Mouse (Mus musculus): ENCODE results near the gene Ptpre.
"Not testable (repeated sequence)": the region's sequence is repeated elsewhere in the genome, so short reads cannot be mapped to it uniquely, and the experiment has no call there.

The Ptpre gene

GRCm38 (mm10) chr7:135605002-135605803, 67.9 kb downstream of the Ptpre start:
- no peak for DNase-seq (ENCODE audit: low spot score in 2 of 2)

GRCm38 (mm10) chr7:135605804-135606072, 68.5 kb downstream of the Ptpre start:
- no peak for DNase-seq (ENCODE audit: low spot score in 2 of 2)

- DNase-seq (ENCODE audit: low spot score in 2 of 2): no peak
These were observed 70.9 kb downstream of the Ptpre start for GRCm38 (mm10) chr7:135608208-135608607.

- DNase-seq (ENCODE audit: low spot score in 2 of 2): no peak
These were observed 71.7 kb downstream of the Ptpre start for GRCm38 (mm10) chr7:135609028-135609427.

DNA sequence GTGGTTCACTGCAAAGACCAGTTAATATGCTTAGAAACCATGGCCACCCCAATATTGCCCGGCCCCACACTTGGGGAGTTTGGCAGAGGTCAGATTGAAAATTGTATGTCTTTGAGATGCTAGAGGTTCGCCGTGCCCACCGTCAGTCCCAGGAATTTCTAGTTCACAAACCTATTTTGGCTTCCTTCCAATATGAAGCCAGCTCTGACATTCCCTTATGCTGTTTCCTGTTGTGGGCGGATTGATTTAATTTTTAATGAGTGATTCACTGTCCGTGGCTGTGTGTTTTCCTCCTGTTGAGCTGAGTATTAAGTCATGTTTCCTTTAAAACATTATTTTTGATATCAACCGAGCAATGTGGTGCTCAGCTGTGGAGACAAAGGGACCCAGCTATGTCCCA, 72.4 kb downstream of the Ptpre start:
- no peak for DNase-seq (ENCODE audit: low spot score in 2 of 2)

GRCm38 (mm10) chr7:135612276-135612675, 75.0 kb downstream of the Ptpre start:
- no peak for DNase-seq (ENCODE audit: low spot score in 2 of 2)

DNA sequence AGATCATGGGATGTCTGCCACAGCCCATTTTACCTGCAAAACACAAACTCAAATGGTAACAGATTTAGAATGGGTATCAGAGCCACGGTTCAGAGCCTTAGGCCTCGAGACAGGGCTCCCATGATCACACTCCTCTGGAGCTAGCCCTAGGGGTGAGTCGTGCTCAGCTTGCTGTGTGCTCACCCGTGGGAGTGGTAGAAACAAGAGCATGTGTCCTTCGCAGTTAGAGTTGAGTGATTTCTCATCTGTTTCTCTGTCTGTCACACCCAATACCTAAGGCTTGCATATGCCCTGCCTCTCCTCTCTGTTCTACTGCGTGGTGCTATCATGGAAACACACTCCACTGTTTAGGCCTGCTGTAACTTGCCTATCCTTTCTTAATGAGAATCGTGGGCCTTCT, 75.5 kb downstream of the Ptpre start:
- no peak for DNase-seq (ENCODE audit: low spot score in 2 of 2)

DNA sequence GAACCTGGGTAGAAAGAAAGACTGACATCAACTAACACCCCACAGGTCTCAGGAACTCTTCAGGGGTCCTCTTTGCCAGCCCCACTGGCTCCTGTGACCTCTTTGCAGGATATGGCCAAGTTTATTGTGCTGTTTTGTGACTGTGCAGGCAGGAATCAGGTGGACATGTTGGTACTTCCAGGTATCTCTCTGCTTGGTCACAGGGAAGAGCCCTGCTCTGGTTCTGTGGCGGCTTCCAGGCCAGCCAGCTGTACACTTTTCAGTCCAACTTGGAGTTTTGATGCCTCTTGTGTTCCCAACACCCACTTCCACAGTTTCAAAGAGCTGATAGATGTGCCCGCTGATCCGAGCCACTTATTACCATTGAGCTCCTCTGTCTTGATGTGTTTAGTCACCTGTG, 76.1 kb downstream of the Ptpre start:
- DNase-seq (ENCODE audit: low spot score in 2 of 2): no peak

DNA sequence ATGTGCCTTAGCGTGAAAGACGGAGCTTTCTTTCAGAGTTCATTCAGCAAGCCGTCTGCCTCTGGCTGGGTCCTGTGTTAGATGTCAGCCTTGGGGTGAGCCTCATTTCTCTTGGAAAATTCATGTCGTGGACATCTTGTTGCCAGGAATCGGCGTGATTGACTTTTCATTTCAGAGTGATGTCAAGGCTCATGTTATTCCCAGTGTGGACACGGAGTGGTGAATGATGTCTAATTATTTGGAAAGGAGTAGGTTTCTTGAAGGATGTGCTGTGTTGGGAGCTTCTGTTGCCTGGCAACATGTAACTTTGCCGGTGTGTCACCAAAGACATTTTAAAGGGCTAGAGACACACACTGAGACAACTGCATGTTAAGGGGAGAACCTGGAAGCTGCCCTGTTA, 77.6 kb downstream of the Ptpre start:
- no peak for DNase-seq (ENCODE audit: low spot score in 2 of 2)

DNA sequence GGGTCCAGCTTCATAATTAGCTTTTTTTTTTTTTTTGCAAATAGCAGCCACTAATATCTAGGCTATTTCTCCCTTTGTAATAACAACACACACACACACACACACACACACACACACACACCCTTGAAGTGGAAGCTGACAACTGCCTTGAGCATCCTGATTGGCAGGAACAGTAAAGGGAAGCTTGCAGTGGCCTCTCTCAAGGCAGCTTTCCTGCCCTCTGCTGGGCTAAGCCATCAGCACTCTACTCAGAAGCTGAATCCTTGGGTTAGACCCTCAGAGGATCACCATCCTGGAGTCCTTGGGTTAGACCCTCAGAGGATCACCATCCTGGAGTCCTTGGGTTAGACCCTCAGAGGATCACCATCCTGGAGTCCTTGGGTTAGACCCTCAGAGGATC, 79.2 kb downstream of the Ptpre start:
- DNase-seq (ENCODE audit: low spot score in 2 of 2): not testable (repeated sequence)

DNA sequence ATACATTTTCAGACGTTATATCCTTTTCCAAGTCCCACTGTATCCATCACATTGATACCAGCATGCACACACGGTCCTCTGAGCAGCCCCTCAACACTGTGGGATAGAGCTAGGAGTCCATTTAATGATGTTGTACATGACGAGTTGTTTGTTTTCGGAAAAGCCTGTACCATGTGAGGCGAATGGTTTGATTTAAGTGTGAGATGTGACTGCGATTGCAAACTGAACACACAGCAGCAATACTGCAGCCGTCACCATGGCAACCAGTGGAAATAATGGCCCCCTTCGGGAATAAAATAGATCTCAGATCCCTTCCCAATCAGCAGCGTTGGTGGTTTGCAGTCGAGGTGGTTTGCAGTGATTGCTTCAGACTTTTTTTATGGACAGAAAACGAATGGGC, 80.5 kb downstream of the Ptpre start:
- DNase-seq (ENCODE audit: low spot score in 2 of 2): no peak

DNA sequence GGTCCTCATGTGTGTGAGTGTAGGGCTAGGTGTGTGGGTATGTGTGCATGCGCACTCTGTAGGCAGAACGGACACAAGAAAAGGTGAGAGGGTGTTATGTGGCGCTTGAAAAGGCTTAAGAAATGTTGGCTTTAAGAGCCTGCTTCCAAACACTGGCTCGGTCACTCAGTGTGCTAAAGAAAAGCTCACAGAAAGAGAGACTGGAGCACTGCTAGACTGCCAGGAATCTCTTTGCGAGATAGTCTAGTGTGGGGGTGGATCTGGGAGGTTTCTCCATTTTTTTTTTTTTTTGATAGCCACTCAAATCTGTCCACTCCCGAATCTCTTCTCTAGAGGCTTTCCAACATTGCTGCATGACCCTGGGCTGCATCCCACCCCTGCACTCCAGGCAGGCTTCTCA, 84.4 kb downstream of the Ptpre start:
- no peak for DNase-seq (ENCODE audit: low spot score in 2 of 2)

GRCm38 (mm10) chr7:135622241-135622640, 85.0 kb downstream of the Ptpre start:
- no peak for DNase-seq (ENCODE audit: low spot score in 2 of 2)

DNA sequence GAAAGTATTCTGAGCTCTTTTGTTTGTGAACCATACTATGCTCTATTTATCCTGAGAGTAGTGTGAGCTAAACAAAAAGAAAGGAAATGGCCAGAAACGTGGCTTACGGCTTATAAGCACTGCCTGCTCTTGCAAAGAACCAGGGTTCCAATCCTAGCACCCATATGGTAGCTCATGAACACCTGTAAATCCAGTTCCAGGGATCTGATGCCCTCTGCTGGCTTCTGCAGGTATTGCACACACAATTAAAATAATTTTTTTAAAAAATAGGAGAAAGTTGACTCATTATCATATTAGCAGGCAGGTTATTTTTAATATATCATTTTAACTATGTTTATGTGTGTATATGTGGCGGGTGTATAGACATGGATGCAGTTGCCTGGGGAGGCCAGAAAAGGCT, 87.6 kb downstream of the Ptpre start:
- DNase-seq (ENCODE audit: low spot score in 2 of 2): no peak

- no peak for DNase-seq (ENCODE audit: low spot score in 2 of 2)
These were observed 91.1 kb downstream of the Ptpre start for GRCm38 (mm10) chr7:135628363-135628762.

DNA sequence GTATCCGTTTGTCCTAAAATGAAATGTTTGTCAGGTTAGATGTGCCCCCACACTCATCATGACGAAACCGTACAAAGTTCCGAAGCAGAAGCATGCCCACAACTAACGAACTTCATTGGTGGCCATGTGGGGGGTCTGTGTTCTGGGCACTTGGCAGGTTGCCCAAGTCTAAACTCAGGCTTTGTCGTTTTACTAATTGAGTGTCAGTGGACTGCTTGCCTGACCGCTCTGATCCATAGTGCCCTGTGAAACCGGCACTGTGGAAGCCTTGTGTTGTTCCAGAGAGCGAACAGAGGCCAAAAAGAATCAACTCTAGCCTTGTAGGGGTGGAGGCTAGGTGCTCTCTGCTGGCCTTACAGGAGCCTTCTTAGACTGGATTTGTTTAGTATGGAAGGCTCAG, 91.7 kb downstream of the Ptpre start:
- DNase-seq (ENCODE audit: low spot score in 2 of 2): no peak

GRCm38 (mm10) chr7:135631776-135632552, 94.7 kb downstream of the Ptpre start:
- DNase-seq (ENCODE audit: low spot score in 2 of 2): peak; percentile 39 to 70

DNA sequence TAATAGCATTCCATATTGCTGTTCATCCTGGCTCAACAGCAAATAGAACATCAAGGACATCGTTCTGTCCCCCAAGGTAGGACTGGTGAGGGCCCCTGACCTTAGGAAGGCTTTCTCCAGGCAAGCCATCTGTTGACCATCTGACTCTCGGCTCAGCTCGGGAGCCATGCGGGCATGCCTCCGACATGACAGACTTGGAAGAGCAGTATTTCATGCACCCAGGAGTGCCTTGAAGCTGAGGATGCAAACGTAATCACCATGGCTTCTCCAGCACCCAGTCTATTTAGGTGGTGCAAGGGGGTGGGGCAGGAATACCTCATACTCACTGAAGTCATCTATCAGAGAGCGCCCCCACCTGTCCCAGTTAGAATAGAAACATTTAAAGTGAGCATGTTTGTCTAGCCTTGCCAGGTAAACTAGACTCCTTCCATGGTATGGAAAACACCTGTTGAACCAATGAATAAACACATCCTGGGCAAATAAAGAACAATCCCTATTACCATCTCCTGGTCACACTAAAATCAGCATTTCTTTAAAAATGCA, 95.5 kb downstream of the Ptpre start:
- DNase-seq (ENCODE audit: low spot score in 2 of 2): no peak

- DNase-seq (ENCODE audit: low spot score in 2 of 2): no peak
These were observed 97.8 kb downstream of the Ptpre start for GRCm38 (mm10) chr7:135634851-135635624.

DNA sequence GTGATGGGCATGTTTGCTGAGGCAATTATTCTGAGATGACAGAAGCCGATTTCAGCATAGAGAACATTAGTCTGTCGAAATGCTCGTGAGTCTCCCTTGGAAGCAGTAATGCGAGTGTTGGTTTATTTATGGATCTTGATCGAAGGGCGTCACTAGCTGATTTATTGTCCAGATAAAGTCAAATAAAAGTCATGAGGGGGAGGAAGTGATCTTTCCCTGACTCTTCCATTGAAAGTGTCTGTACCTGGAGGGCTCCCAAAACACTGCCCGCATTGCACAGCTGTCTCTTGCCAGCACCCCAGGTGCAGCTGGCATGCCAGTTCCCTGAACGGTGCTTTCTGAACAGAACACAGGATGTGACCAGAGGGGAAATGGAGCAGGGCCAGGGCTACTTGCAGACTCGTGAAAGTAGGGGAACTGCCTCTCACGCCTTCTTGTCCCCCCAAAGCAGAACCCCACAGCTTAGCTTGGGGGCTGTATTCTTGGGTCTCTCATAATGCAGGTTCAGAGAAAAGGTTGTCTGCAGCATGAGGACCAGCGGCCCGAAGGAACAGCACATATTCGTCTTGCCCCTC, 100.2 kb downstream of the Ptpre start:
- no peak for DNase-seq (ENCODE audit: low spot score in 2 of 2)

GRCm38 (mm10) chr7:135639361-135639760, 102.1 kb downstream of the Ptpre start:
- no peak for DNase-seq (ENCODE audit: low spot score in 2 of 2)

Measured in urinary bladder, postnatal 4 days (tissue).